Mouse (Mus musculus): ENCODE data around the gene Fam43b.

GRCm38 (mm10) chr4:138370996-138371516 lies 25.3 kb downstream of the Fam43b start:
- no peak for TF ChIP-seq CTCF (IDR thresholded peaks at IDR 0.05; ENCODE audit: control insufficient read depth, insufficient read depth, insufficient read length)
- TF ChIP-seq MYOG (IDR thresholded peaks at IDR 0.05; ENCODE audit: control insufficient read depth, extremely low read depth, insufficient read length): no peak
- no peak for TF ChIP-seq CEBPB (IDR thresholded peaks at IDR 0.05; ENCODE audit: low read depth)
- no peak for TF ChIP-seq USF1 (IDR thresholded peaks at IDR 0.05; ENCODE audit: low read depth)
- no peak for TF ChIP-seq MYOD1 (IDR thresholded peaks at IDR 0.05; ENCODE audit: control insufficient read depth, insufficient read length, low read depth)
- TF ChIP-seq MAX (IDR thresholded peaks at IDR 0.05): no peak
- no peak for TF ChIP-seq FOSL1 (IDR thresholded peaks at IDR 0.05; ENCODE audit: insufficient read depth, low read length, poor library complexity, severe bottlenecking)

Measured in C2C12 (cell line).